Mouse (Mus musculus): ENCODE results near the gene Adamtsl4. TPM values are rescaled to one million over a fixed set of nuclear protein-coding genes. Genes with fewer than 3 reads are reported as not detected.

Adamtsl4 gene
- polyA plus RNA-seq, 1 experiment from 2014 or later = 1.1 TPM

GRCm38 (mm10) chr3:95726696-95727358, 39.1 kb upstream of the Adamtsl4 start:
- no peaks in the 10 kb centered on the region for H3K4me1 ChIP-seq (ENCODE audit: control insufficient read depth, insufficient read depth, low read length)
- H3K27me3 ChIP-seq (ENCODE audit: control insufficient read depth, insufficient read depth, low read length) = no peaks in the 10 kb centered on the region
- H3K27ac ChIP-seq (ENCODE audit: low read depth, low read length) = no peak overlapping the region
- no peak overlapping the region for H3K4me2 ChIP-seq (ENCODE audit: low read depth, low read length)
- ATAC-seq (ENCODE audit: low read depth) = no peak
- 75% methylated on average over 7 of the region's 7 CpGs for WGBS
- no peak overlapping the region for H3K9ac ChIP-seq (replicated peaks; ENCODE audit: low read depth, low read length)
- no peaks in the 10 kb centered on the region for H3K36me3 ChIP-seq (ENCODE audit: control insufficient read depth, insufficient read depth, low read length)
- no peaks in the 10 kb centered on the region for H3K9me3 ChIP-seq (ENCODE audit: control insufficient read depth, low read length)
- H3K4me3 ChIP-seq (ENCODE audit: low read depth, low read length) = no peak overlapping the region

GRCm38 (mm10) chr3:95725863-95726262, 38.1 kb upstream of the Adamtsl4 start:
- H3K9me3 ChIP-seq (ENCODE audit: control insufficient read depth, low read length) = no peaks in the 10 kb centered on the region
- H3K9ac ChIP-seq (replicated peaks; ENCODE audit: low read depth, low read length) = no peak overlapping the region
- H3K27me3 ChIP-seq (ENCODE audit: control insufficient read depth, insufficient read depth, low read length) = no peaks in the 10 kb centered on the region
- no peak for ATAC-seq (ENCODE audit: low read depth)
- no peak overlapping the region for H3K4me3 ChIP-seq (ENCODE audit: low read depth, low read length)
- no peak overlapping the region for H3K27ac ChIP-seq (ENCODE audit: low read depth, low read length)
- no peaks in the 10 kb centered on the region for H3K4me1 ChIP-seq (ENCODE audit: control insufficient read depth, insufficient read depth, low read length)
- H3K36me3 ChIP-seq (ENCODE audit: control insufficient read depth, insufficient read depth, low read length) = no peaks in the 10 kb centered on the region
- WGBS = 85% methylated on average over 7 of the region's 7 CpGs
- no peak overlapping the region for H3K4me2 ChIP-seq (ENCODE audit: low read depth, low read length)

- 77% methylated on average over 3 of the region's 3 CpGs for whole genome bisulfite sequencing
- Histone ChIP-seq H3K4me1 (ENCODE audit: control insufficient read depth, insufficient read depth, low read length) (no peaks in the 10 kb centered on the region), H3K27me3 (ENCODE audit: control insufficient read depth, insufficient read depth, low read length) (no peaks in the 10 kb centered on the region), H3K36me3 (ENCODE audit: control insufficient read depth, insufficient read depth, low read length) (no peaks in the 10 kb centered on the region), H3K4me2 (ENCODE audit: low read depth, low read length) (no peak overlapping the region), H3K27ac (ENCODE audit: low read depth, low read length) (no peak overlapping the region), H3K9ac (replicated peaks; ENCODE audit: low read depth, low read length) (no peak overlapping the region), H3K9me3 (ENCODE audit: control insufficient read depth, low read length) (no peaks in the 10 kb centered on the region), H3K4me3 (ENCODE audit: low read depth, low read length) (no peak overlapping the region)
- ATAC-seq (ENCODE audit: low read depth) = no peak
Measured at GRCm38 (mm10) chr3:95722386-95722785, 34.7 kb upstream of the Adamtsl4 start.

- no peaks in the 10 kb centered on the region for H3K36me3 ChIP-seq (ENCODE audit: control insufficient read depth, insufficient read depth, low read length)
- H3K9me3 ChIP-seq (ENCODE audit: control insufficient read depth, low read length) = no peaks in the 10 kb centered on the region
- no peaks in the 10 kb centered on the region for H3K27me3 ChIP-seq (ENCODE audit: control insufficient read depth, insufficient read depth, low read length)
- H3K27ac ChIP-seq (ENCODE audit: low read depth, low read length) = no peak overlapping the region
- H3K4me2 ChIP-seq (ENCODE audit: low read depth, low read length) = no peak overlapping the region
- no peaks in the 10 kb centered on the region for H3K4me1 ChIP-seq (ENCODE audit: control insufficient read depth, insufficient read depth, low read length)
- ATAC-seq (ENCODE audit: low read depth) = no peak
- no peak overlapping the region for H3K4me3 ChIP-seq (ENCODE audit: low read depth, low read length)
- WGBS = 87% methylated on average over 2 of the region's 2 CpGs
- H3K9ac ChIP-seq (replicated peaks; ENCODE audit: low read depth, low read length) = no peak overlapping the region
Measured at GRCm38 (mm10) chr3:95718153-95718552, 30.4 kb upstream of the Adamtsl4 start.

GRCm38 (mm10) chr3:95716075-95716474, 28.4 kb upstream of the Adamtsl4 start:
- 56% methylated on average over 1 of the region's 1 CpGs for WGBS
- H3K27ac ChIP-seq (ENCODE audit: low read depth, low read length) = no peak overlapping the region
- H3K4me2 ChIP-seq (ENCODE audit: low read depth, low read length) = no peak overlapping the region
- H3K9ac ChIP-seq (replicated peaks; ENCODE audit: low read depth, low read length) = no peak overlapping the region
- no peaks in the 10 kb centered on the region for H3K36me3 ChIP-seq (ENCODE audit: control insufficient read depth, insufficient read depth, low read length)
- no peaks in the 10 kb centered on the region for H3K27me3 ChIP-seq (ENCODE audit: control insufficient read depth, insufficient read depth, low read length)
- no peaks in the 10 kb centered on the region for H3K9me3 ChIP-seq (ENCODE audit: control insufficient read depth, low read length)
- H3K4me3 ChIP-seq (ENCODE audit: low read depth, low read length) = no peak overlapping the region
- no peak for ATAC-seq (ENCODE audit: low read depth)
- no peaks in the 10 kb centered on the region for H3K4me1 ChIP-seq (ENCODE audit: control insufficient read depth, insufficient read depth, low read length)

GRCm38 (mm10) chr3:95709967-95710366, 22.2 kb upstream of the Adamtsl4 start:
- Histone ChIP-seq H3K4me1 (ENCODE audit: control insufficient read depth, insufficient read depth, low read length) (no peaks in the 10 kb centered on the region), H3K9me3 (ENCODE audit: control insufficient read depth, low read length) (no peaks in the 10 kb centered on the region), H3K9ac (replicated peaks; ENCODE audit: low read depth, low read length) (no peak overlapping the region), H3K27me3 (ENCODE audit: control insufficient read depth, insufficient read depth, low read length) (no peaks in the 10 kb centered on the region), H3K27ac (ENCODE audit: low read depth, low read length) (no peak overlapping the region), H3K4me3 (ENCODE audit: low read depth, low read length) (no peak overlapping the region), H3K36me3 (ENCODE audit: control insufficient read depth, insufficient read depth, low read length) (no peaks in the 10 kb centered on the region), H3K4me2 (ENCODE audit: low read depth, low read length) (no peak overlapping the region)
- no peak for ATAC-seq (ENCODE audit: low read depth)

GRCm38 (mm10) chr3:95709044-95709443, 21.3 kb upstream of the Adamtsl4 start:
- H3K4me3 ChIP-seq (ENCODE audit: low read depth, low read length) = no peak overlapping the region
- no peak for ATAC-seq (ENCODE audit: low read depth)
- H3K4me1 ChIP-seq (ENCODE audit: control insufficient read depth, insufficient read depth, low read length) = no peaks in the 10 kb centered on the region
- H3K9ac ChIP-seq (replicated peaks; ENCODE audit: low read depth, low read length) = no peak overlapping the region
- H3K27me3 ChIP-seq (ENCODE audit: control insufficient read depth, insufficient read depth, low read length) = no peaks in the 10 kb centered on the region
- H3K27ac ChIP-seq (ENCODE audit: low read depth, low read length) = no peak overlapping the region
- 95% methylated on average over 4 of the region's 4 CpGs for WGBS
- H3K4me2 ChIP-seq (ENCODE audit: low read depth, low read length) = no peak overlapping the region
- no peaks in the 10 kb centered on the region for H3K36me3 ChIP-seq (ENCODE audit: control insufficient read depth, insufficient read depth, low read length)
- H3K9me3 ChIP-seq (ENCODE audit: control insufficient read depth, low read length) = no peaks in the 10 kb centered on the region

- H3K27ac ChIP-seq (ENCODE audit: low read depth, low read length) = no peak overlapping the region
- 92% methylated on average over 7 of the region's 7 CpGs for WGBS
- no peaks in the 10 kb centered on the region for H3K27me3 ChIP-seq (ENCODE audit: control insufficient read depth, insufficient read depth, low read length)
- H3K4me1 ChIP-seq (ENCODE audit: control insufficient read depth, insufficient read depth, low read length) = no peaks in the 10 kb centered on the region
- ATAC-seq (ENCODE audit: low read depth) = no peak
- H3K9me3 ChIP-seq (ENCODE audit: control insufficient read depth, low read length) = no peaks in the 10 kb centered on the region
- no peak overlapping the region for H3K4me2 ChIP-seq (ENCODE audit: low read depth, low read length)
- no peak overlapping the region for H3K4me3 ChIP-seq (ENCODE audit: low read depth, low read length)
- no peak overlapping the region for H3K9ac ChIP-seq (replicated peaks; ENCODE audit: low read depth, low read length)
- no peaks in the 10 kb centered on the region for H3K36me3 ChIP-seq (ENCODE audit: control insufficient read depth, insufficient read depth, low read length)
Measured at GRCm38 (mm10) chr3:95707497-95707896, 19.8 kb upstream of the Adamtsl4 start.

GRCm38 (mm10) chr3:95706273-95706672, 18.6 kb upstream of the Adamtsl4 start:
- Histone ChIP-seq H3K9ac (replicated peaks; ENCODE audit: low read depth, low read length) (no peak overlapping the region), H3K4me3 (ENCODE audit: low read depth, low read length) (no peak overlapping the region), H3K4me1 (ENCODE audit: control insufficient read depth, insufficient read depth, low read length) (no peaks in the 10 kb centered on the region), H3K36me3 (ENCODE audit: control insufficient read depth, insufficient read depth, low read length) (no peaks in the 10 kb centered on the region), H3K27ac (ENCODE audit: low read depth, low read length) (no peak overlapping the region), H3K27me3 (ENCODE audit: control insufficient read depth, insufficient read depth, low read length) (no peaks in the 10 kb centered on the region), H3K4me2 (ENCODE audit: low read depth, low read length) (no peak overlapping the region), H3K9me3 (ENCODE audit: control insufficient read depth, low read length) (no peaks in the 10 kb centered on the region)
- ATAC-seq (ENCODE audit: low read depth) = no peak
- 87% methylated on average over 4 of the region's 4 CpGs for WGBS
